Mouse (Mus musculus): ENCODE measurements around the gene Ptx4.
"Not testable (repeated sequence)": the region's sequence is repeated elsewhere in the genome, so short reads cannot be mapped to it uniquely, and the experiment has no call there.

Gene Ptx4

GRCm38 (mm10) chr17:25114908-25115645 is 5.5 kb upstream of the Ptx4 start:
- no peak for DNase-seq (ENCODE audit: low read depth in 1 of 2, low spot score in 2 of 2)

- peak; percentile 62 to 88 for DNase-seq (ENCODE audit: low read depth in 1 of 2, low spot score in 2 of 2)
Observed at GRCm38 (mm10) chr17:25115664-25116432, 4.7 kb upstream of the Ptx4 start, which contains the start of gene Telo2. Telo2 (minus strand) TSS chr17:25115967.

- DNase-seq (ENCODE audit: low read depth in 1 of 2, low spot score in 2 of 2): no peak
Observed at GRCm38 (mm10) chr17:25117263-25117662, 3.3 kb upstream of the Ptx4 start.

- no peak for DNase-seq (ENCODE audit: low read depth in 1 of 2, low spot score in 2 of 2)
Observed at GRCm38 (mm10) chr17:25123979-25124378, 3.4 kb downstream of the Ptx4 start.

- not testable (repeated sequence) for DNase-seq (ENCODE audit: low read depth in 1 of 2, low spot score in 2 of 2)
Observed at GRCm38 (mm10) chr17:25125442-25126060, 5.0 kb downstream of the Ptx4 start.

GRCm38 (mm10) chr17:25127079-25127478 is 6.5 kb downstream of the Ptx4 start:
- no peak for DNase-seq (ENCODE audit: low read depth in 1 of 2, low spot score in 2 of 2)

- DNase-seq (ENCODE audit: low read depth in 1 of 2, low spot score in 2 of 2): no peak
Observed at GRCm38 (mm10) chr17:25127681-25128080, 7.1 kb downstream of the Ptx4 start.

- DNase-seq (ENCODE audit: low read depth in 1 of 2, low spot score in 2 of 2): no peak
Observed at GRCm38 (mm10) chr17:25130060-25130459, 9.5 kb downstream of the Ptx4 start.

- peak; percentile 55 to 81 for DNase-seq (ENCODE audit: low read depth in 1 of 2, low spot score in 2 of 2)
Observed at GRCm38 (mm10) chr17:25133275-25133698, 12.7 kb downstream of the Ptx4 start, which contains the start of gene Clcn7. Clcn7 (plus strand) TSS chr17:25133391.

- no peak for DNase-seq (ENCODE audit: low read depth in 1 of 2, low spot score in 2 of 2)
Observed at GRCm38 (mm10) chr17:25135622-25136021, 15.1 kb downstream of the Ptx4 start.

GRCm38 (mm10) chr17:25138803-25139202 is 18.2 kb downstream of the Ptx4 start:
- DNase-seq (ENCODE audit: low read depth in 1 of 2, low spot score in 2 of 2): no peak

GRCm38 (mm10) chr17:25139960-25140359 is 19.4 kb downstream of the Ptx4 start:
- no peak for DNase-seq (ENCODE audit: low read depth in 1 of 2, low spot score in 2 of 2)

GRCm38 (mm10) chr17:25162161-25162560 is 41.6 kb downstream of the Ptx4 start, which contains the start of gene Ccdc154:
Ccdc154 (plus strand) TSS chr17:25162461.
- DNase-seq (ENCODE audit: low read depth in 1 of 2, low spot score in 2 of 2): no peak

- no peak for DNase-seq (ENCODE audit: low read depth in 1 of 2, low spot score in 2 of 2)
Observed at GRCm38 (mm10) chr17:25163387-25163786, 42.8 kb downstream of the Ptx4 start.

- no peak for DNase-seq (ENCODE audit: low read depth in 1 of 2, low spot score in 2 of 2)
Observed at GRCm38 (mm10) chr17:25164770-25165169, 44.2 kb downstream of the Ptx4 start.

- no peak for DNase-seq (ENCODE audit: low read depth in 1 of 2, low spot score in 2 of 2)
Observed at GRCm38 (mm10) chr17:25165970-25166671, 45.6 kb downstream of the Ptx4 start.

- DNase-seq (ENCODE audit: low read depth in 1 of 2, low spot score in 2 of 2): no peak
Observed at GRCm38 (mm10) chr17:25169706-25170105, 49.1 kb downstream of the Ptx4 start.

GRCm38 (mm10) chr17:25172558-25172957 is 52.0 kb downstream of the Ptx4 start:
- DNase-seq (ENCODE audit: low read depth in 1 of 2, low spot score in 2 of 2): no peak

Data from monocyte, adult 2 months (primary cell).